Mouse (Mus musculus) frontal cortex, postnatal 25 days (tissue): Measurements from ENCODE around the gene Adtrp.

Experiments
- DNase-seq, 2 experiments: peaks; one replicate each; pipeline ENCODE4 v3.0.0; 2022; ENCODE audit warnings: low spot score in 2 of 2

Gene Adtrp

GRCm38 (mm10) chr13:41847516-41848126 is at the start of gene Adtrp:
TSS of gene Adtrp (minus strand) at chr13:41847684.
- DNase-seq, result no peak

- DNase-seq, result no peak
Measured at GRCm38 (mm10) chr13:41892016-41892415, 44.5 kb upstream of the Adtrp start.

- no peak for DNase-seq
Measured at GRCm38 (mm10) chr13:41890618-41891017, 43.1 kb upstream of the Adtrp start.

DNA sequence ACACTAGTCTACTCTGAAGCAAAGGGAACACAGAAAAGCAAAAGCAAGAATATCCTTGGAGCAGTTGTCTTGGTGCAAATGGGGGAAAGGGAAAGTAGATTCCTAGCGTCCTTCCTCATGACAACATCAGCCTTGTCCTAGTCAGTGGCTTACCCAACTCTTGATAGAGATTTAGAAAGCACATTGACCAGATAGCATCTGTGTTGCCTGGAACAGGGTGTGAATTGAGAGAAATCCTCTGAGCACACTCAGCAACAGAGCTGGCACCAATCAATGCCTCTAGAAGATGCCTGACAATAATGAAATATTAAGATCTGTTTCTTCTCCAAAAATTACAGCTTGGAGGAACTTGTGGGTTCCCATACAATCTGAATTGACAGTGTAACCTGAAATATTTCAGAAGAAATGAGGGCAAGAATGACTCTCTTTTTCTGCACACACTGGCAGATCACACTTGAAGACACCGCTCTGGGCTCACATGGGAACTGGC is 42.7 kb upstream of the Adtrp start:
- DNase-seq, result no peak

DNA sequence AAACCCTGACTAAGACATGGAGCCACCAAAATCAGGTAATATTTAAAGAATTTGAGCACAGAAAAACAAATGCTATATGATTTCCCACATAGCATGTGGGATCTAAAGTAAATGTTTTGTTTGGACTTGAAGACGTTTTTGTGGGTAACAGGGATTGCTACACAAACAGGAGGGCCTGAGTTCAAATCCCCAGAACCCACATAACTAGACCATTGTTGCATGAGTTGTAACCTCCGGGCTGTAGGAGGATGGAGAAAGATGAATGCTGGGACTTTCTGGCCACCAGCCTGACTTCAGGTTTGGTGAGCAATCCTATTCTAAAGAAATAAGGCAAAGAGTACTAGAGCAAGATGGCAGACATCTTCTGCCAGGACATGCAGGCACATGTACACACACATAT is 41.2 kb upstream of the Adtrp start:
- no peak for DNase-seq

- no peak for DNase-seq
Measured at GRCm38 (mm10) chr13:41886120-41886519, 38.6 kb upstream of the Adtrp start.

GRCm38 (mm10) chr13:41883665-41884291 is 36.3 kb upstream of the Adtrp start:
- DNase-seq, result no peak

DNA sequence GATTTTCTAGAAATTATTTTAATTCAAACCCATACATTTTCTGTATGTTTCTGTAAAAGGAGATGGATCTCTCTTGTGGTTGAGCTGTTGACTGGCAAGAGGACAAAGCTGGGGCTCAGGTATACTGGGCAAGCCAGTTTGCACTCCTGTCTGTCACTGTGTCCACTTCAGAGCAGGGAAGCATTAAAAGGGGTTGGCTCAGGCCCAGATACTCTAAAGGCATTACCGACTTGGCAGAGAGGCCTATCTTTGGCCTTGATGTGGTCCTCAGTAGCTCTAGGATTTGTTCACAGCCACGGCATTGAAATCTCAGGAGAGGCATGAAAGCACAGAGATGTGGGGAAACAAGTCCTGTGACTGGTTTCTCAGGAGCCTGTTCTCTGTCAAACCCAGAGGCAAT is 33.7 kb upstream of the Adtrp start:
- no peak for DNase-seq

GRCm38 (mm10) chr13:41880525-41880924 is 33.0 kb upstream of the Adtrp start:
- no peak for DNase-seq

DNA sequence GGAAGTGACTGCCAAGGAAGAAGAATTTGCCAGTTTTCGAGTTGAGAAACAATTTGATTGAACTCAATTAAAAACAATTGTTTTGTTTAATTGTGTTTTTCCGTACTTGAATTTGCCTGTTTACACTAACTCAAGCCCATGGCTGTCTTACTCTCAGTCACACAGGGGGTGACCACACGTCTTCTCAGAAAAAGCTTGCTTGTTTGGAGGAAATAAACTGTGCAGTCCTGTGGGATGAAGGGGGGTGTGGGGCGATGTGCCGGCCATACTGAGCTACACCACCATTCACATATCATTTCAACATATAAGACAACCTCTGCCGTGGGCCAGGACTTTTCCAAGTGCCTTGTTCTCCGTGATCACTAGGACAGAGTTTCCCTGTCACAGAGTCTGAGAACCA is 25.2 kb upstream of the Adtrp start:
- no peak for DNase-seq

- no peak for DNase-seq
Measured at GRCm38 (mm10) chr13:41872161-41872562, 24.7 kb upstream of the Adtrp start.

GRCm38 (mm10) chr13:41867533-41867932 is 20.0 kb upstream of the Adtrp start:
- DNase-seq, result no peak

DNA sequence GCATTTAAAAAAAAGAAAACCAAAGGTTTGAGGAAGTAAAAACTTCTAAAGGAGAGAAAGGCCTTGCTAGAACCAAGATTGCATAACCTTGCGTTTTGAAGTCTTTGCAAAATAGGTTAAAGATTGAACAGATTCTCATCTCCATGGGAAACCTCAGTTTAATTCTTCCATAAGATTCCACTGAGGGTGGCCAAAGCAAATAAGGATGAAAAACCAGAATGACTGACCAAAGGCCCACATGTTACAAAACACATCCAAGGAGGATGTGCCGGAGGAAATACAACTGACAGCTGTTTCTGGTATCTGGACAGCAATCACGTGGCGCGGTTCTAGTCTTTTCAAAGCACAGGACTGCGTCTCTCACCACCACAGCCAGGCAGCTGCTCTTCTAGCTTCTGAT is 18.1 kb upstream of the Adtrp start:
- no peak for DNase-seq

GRCm38 (mm10) chr13:41865071-41865470 is 17.6 kb upstream of the Adtrp start:
- no peak for DNase-seq

- no peak for DNase-seq
Measured at GRCm38 (mm10) chr13:41860603-41861405, 13.3 kb upstream of the Adtrp start.

- DNase-seq, result no peak
Measured at GRCm38 (mm10) chr13:41855206-41856185, 8.0 kb upstream of the Adtrp start.

DNA sequence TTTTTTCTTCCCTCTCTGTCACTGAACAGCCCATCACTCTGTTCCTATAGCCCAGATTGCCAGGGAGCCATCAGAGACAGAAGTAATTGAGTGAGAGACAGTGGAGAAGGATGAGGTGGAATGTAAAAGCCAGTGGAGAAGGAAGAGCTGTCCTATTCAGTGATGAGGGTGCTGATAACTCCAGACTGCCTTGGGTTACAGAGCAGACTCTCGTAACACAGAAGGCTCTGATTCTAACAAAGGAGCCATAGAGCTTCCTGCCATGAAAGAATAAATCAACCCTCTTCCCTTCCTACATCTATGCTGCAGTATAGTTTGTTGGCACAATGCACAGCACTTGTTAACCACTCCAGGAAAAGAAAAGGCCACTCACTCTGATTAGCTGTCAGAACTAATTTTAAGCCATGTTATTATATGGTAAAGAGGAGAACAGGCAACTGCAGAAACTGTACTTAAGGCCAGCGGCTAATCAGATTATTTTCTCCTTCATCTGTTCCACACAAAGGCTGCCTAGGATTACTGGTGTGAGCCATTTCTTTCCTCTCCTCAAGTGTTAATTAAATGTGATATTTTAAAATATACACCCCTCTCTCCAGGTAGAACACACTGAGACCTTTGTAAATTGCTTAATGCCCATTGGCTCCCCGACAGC is 3.4 kb upstream of the Adtrp start:
- DNase-seq, result no peak

GRCm38 (mm10) chr13:41846516-41846915 is 968 bp downstream of the Adtrp start:
- DNase-seq, result no peak

DNA sequence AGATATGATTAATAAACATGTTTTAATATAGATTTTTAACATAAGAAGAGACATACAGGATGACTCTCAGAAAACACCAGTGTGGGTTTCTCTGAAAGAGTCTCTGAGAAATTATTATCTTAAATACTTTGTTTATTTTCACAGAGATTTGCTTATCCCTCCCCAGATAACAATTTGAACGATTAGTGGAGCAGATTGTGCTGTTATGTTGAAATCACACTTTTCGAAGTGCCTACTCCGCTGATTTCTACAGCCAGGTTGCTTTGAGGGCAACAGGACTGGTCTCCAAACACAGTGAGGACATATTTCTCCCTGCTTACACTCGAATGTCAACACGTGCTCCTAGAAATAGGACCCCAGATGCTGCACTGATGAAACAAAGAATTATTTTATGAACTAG is 2.5 kb downstream of the Adtrp start:
- DNase-seq, result no peak

DNA sequence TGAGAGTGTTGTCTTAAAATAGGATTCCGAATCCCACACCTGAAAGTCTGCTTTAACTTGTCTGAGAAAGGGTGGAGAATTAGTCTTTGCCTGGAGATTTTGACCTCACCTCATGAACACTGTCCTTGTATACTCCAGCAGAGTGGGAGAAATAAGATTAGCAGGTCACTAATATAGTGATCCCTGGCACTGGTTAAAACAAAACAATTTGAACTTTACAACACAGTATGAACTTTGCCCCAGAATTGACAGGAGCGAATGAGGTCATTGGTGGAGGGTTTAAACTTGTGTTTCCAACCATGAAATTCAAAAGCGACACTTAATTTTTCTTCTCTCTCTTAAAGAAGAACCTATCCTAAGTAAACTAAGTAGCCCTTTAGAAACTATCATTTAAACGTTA is 3.4 kb downstream of the Adtrp start:
- DNase-seq, result no peak

- DNase-seq, result no peak
Measured at GRCm38 (mm10) chr13:41833614-41834139, 13.8 kb downstream of the Adtrp start.
